Mouse (Mus musculus): ENCODE measurements around the gene D17H6S53E. TPM values are rescaled to one million over a fixed set of nuclear protein-coding genes. Genes with fewer than 3 reads are reported as not detected.

D17H6S53E gene
- polyA plus RNA-seq, 2 experiments: 5.7 to 6.4 TPM

DNA sequence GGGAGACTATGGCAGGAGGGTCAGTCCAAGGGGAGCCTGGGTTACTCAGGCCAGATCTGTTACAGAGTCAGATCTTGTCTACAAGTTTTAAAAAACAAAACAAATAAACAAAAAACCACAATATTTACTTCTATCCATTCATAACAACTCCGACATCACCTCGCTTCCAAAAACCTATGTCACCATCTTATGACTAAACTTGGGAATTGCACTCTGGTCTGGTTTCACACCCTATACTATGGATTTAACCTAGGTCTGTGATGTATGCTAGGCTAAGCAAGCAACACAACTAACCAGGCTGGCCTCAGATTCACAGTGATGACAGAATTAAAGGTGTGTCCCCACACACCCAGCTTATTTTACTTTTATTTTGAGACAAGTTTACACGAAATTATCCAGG, 19.7 kb upstream of the D17H6S53E start:
- ATAC-seq (ENCODE audit: low FRiP score, low read depth): no peak
- Histone ChIP-seq H3K4me3 (replicated peaks; ENCODE audit: low read length) (no peak overlapping the region), H3K36me3 (ENCODE audit: control insufficient read depth, insufficient read depth, low read length) (peaks cover 25% of the 10 kb centered on the region), H3K9me3 (ENCODE audit: control insufficient read depth, low read length) (no peaks in the 10 kb centered on the region), H3K9ac (ENCODE audit: low read depth, low read length, severe bottlenecking) (peak overlapping the region; percentile 25; the same call in 1 of the 2 replicates), H3K27ac (replicated peaks; ENCODE audit: low read depth, low read length) (no peak overlapping the region), H3K27me3 (ENCODE audit: control insufficient read depth, insufficient read depth, low read length) (no peaks in the 10 kb centered on the region), H3K4me1 (ENCODE audit: control insufficient read depth, insufficient read depth, low read length) (0 out of 2 replicates have a peak, but pooled peaks cover 2% of the 10 kb centered on the region), H3K4me2 (replicated peaks; ENCODE audit: low read depth, low read length, severe bottlenecking) (no peak overlapping the region)
- no peak for DNase-seq (ENCODE audit: low spot score)
- TF ChIP-seq POLR2A (IDR thresholded peaks at IDR 0.05; ENCODE audit: borderline replicate concordance, extremely low read depth, insufficient read depth, insufficient read length): no peak
- WGBS: 70% methylated on average over 3 of the region's 3 CpGs

DNA sequence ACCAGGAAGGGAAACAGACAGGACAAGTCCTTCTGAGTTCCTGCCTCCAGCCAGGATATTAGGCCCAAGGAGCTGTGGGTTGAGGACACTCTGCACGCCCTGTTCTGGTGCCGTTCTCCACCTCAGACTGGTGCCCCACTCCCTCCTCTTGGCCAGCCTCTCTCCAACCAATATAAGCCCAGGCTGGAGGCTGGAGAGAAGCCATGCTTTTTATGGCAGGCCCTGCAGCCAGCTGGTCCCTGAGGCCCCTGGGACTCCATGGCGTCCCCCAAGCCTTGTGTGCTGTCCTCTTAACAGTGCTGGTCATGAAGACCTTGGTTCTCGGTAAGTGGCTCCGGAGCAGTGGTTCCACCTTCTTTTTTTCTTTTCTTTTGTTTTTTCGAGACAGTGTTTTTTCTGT, 18.1 kb upstream of the D17H6S53E start, which contains the start of gene Ly6g5c:
Gene Ly6g5c (plus strand): TSS at position 183 of the 400 bp plus-strand sequence.
- no peak within 1 kb of the TSS for H3K9ac ChIP-seq (ENCODE audit: low read depth, low read length, severe bottlenecking)
- no peaks in the 10 kb centered on the region for H3K9me3 ChIP-seq (ENCODE audit: control insufficient read depth, low read length)
- H3K36me3 ChIP-seq (ENCODE audit: control insufficient read depth, insufficient read depth, low read length): peaks cover 10% of the 10 kb centered on the region
- DNase-seq (ENCODE audit: low spot score) (no peak), ATAC-seq (ENCODE audit: low FRiP score, low read depth) (no peak)
- WGBS: 91% methylated on average over 6 of the region's 6 CpGs
- H3K4me1 ChIP-seq (ENCODE audit: control insufficient read depth, insufficient read depth, low read length): 0 out of 2 replicates have a peak, but pooled peaks cover 2% of the 10 kb centered on the region
- no peaks in the 10 kb centered on the region for H3K27me3 ChIP-seq (ENCODE audit: control insufficient read depth, insufficient read depth, low read length)
- TF ChIP-seq POLR2A (IDR thresholded peaks at IDR 0.05; ENCODE audit: borderline replicate concordance, extremely low read depth, insufficient read depth, insufficient read length): no peak
- H3K27ac ChIP-seq (replicated peaks; ENCODE audit: low read depth, low read length): no peak within 1 kb of the TSS
- H3K4me3 ChIP-seq (replicated peaks; ENCODE audit: low read length): no peak within 1 kb of the TSS
- H3K4me2 ChIP-seq (replicated peaks; ENCODE audit: low read depth, low read length, severe bottlenecking): no peak within 1 kb of the TSS

DNA sequence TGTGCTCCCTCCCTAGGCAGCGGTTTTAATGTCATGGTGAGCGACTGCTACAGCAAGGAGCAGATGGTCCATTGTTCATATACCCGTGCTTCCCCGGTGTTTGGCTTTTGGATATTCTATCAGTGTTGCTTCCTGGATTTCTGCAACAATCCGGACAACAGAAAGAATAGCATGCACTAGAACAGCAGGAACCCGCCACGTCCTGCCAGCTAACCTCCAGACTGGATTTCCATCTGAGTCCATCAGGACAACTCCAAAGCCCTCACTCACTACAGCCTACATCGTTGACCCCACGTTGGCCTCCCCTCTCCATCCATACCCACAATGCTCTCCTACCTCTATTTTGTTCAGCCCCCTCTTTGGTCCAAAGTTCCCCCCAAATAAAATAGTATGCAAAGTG, 14.4 kb upstream of the D17H6S53E start:
- Histone ChIP-seq H3K36me3 (ENCODE audit: control insufficient read depth, insufficient read depth, low read length) (peaks cover 25% of the 10 kb centered on the region), H3K4me2 (replicated peaks; ENCODE audit: low read depth, low read length, severe bottlenecking) (no peak overlapping the region), H3K9ac (ENCODE audit: low read depth, low read length, severe bottlenecking) (no peak overlapping the region), H3K27ac (replicated peaks; ENCODE audit: low read depth, low read length) (no peak overlapping the region), H3K27me3 (ENCODE audit: control insufficient read depth, insufficient read depth, low read length) (no peaks in the 10 kb centered on the region), H3K9me3 (ENCODE audit: control insufficient read depth, low read length) (no peaks in the 10 kb centered on the region), H3K4me3 (replicated peaks; ENCODE audit: low read length) (no peak overlapping the region), H3K4me1 (ENCODE audit: control insufficient read depth, insufficient read depth, low read length) (no peaks in the 10 kb centered on the region)
- ATAC-seq (ENCODE audit: low FRiP score, low read depth): no peak
- no peak for TF ChIP-seq POLR2A (IDR thresholded peaks at IDR 0.05; ENCODE audit: borderline replicate concordance, extremely low read depth, insufficient read depth, insufficient read length)
- 85% methylated on average over 9 of the region's 9 CpGs for WGBS
- DNase-seq (ENCODE audit: low spot score): no peak

DNA sequence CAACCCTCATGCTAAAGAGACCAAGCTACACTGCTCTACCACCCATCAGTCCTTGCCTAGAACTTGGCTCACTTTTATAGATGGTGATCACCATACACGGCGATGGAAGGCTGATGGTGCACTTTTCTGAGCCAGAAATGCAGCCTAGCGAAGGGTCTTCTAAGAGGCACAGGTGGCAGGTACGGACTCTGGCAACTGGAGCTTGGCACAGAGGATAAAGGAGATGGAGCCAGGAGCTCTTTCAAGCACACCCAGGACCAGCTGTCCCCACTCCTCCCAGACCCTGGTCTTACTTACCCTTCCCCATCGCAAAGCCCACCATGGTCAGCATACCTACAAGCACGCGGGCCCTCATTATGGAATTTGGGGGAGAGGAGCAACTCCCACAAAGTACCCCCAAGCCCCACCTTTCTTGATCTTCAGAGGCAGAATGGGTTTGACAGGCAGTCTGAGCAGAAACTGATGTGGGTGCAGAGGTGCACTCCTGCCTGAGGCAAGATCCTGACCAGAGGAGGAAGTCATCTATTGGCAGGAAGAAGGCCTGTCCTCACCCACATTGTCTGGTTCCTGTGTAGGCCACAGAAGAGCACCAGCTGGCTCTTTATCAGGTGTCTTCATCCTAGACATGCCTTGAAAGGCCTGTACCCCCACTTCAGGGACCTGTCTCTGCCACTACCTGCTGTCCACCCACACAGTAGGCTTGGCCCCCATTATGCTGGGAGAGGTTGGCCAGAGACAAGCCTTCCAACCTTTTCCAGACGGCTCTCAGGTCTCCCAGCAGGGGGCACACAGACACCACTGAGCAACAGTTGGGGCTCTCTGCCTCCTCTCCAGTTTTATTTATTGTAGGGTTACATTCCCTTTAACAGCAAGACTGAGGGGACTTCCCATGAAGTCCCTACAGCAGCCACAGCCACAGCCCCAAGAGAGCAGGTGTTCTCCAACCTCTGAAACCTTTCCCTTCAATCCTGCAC, 10.8 kb upstream of the D17H6S53E start, which contains the start of gene Ly6g5b:
Gene Ly6g5b (minus strand): TSS at position 383 of the 974 bp plus-strand sequence.
- Histone ChIP-seq H3K4me1 (ENCODE audit: control insufficient read depth, insufficient read depth, low read length) (peaks cover 7% of the 10 kb centered on the region), H3K9me3 (ENCODE audit: control insufficient read depth, low read length) (no peaks in the 10 kb centered on the region), H3K4me2 (replicated peaks; ENCODE audit: low read depth, low read length, severe bottlenecking) (no peak within 1 kb of the TSS), H3K9ac (ENCODE audit: low read depth, low read length, severe bottlenecking) (no peak within 1 kb of the TSS), H3K36me3 (ENCODE audit: control insufficient read depth, insufficient read depth, low read length) (peaks cover 53% of the 10 kb centered on the region), H3K4me3 (replicated peaks; ENCODE audit: low read length) (no peak within 1 kb of the TSS), H3K27me3 (ENCODE audit: control insufficient read depth, insufficient read depth, low read length) (no peaks in the 10 kb centered on the region), H3K27ac (replicated peaks; ENCODE audit: low read depth, low read length) (no peak within 1 kb of the TSS)
- TF ChIP-seq POLR2A (IDR thresholded peaks at IDR 0.05; ENCODE audit: borderline replicate concordance, extremely low read depth, insufficient read depth, insufficient read length): no peak
- 88% methylated on average over 8 of the region's 8 CpGs for WGBS
- DNase-seq (ENCODE audit: low spot score): no peak
- ATAC-seq (ENCODE audit: low FRiP score, low read depth): no peak

DNA sequence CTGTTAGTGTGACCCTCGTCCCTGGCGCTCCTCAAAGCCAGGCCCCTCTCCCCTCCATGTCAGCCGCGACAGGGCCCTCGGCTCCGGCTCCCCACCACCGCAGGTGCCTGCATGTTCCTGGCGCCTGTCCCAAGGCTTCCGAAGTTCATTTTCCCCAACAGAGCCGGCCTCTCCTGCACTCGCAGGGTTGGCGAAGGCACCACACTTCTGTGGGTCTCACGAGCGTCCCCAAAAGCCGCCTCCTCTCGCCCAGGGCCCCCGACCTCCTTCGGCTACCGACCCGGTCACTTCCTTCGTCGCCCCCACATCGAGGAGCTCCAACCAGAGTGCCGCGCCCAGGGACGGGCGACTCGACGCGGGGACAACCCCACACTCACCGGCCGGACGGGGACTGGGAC, 5.4 kb upstream of the D17H6S53E start:
- peak overlapping the region; percentile 90 for H3K9ac ChIP-seq (ENCODE audit: low read depth, low read length, severe bottlenecking)
- ATAC-seq (ENCODE audit: low FRiP score, low read depth): no peak
- H3K27me3 ChIP-seq (ENCODE audit: control insufficient read depth, insufficient read depth, low read length): no peaks in the 10 kb centered on the region
- DNase-seq (ENCODE audit: low spot score): no peak
- no peaks in the 10 kb centered on the region for H3K9me3 ChIP-seq (ENCODE audit: control insufficient read depth, low read length)
- H3K4me1 ChIP-seq (ENCODE audit: control insufficient read depth, insufficient read depth, low read length): peaks cover 12% of the 10 kb centered on the region
- peak overlapping the region; percentile 74 for H3K4me2 ChIP-seq (replicated peaks; ENCODE audit: low read depth, low read length, severe bottlenecking)
- H3K27ac ChIP-seq (replicated peaks; ENCODE audit: low read depth, low read length): peak overlapping the region; percentile 71
- TF ChIP-seq POLR2A (IDR thresholded peaks at IDR 0.05; ENCODE audit: borderline replicate concordance, extremely low read depth, insufficient read depth, insufficient read length): no peak
- WGBS: 0% methylated on average over 33 of the region's 33 CpGs
- peaks cover 46% of the 10 kb centered on the region for H3K36me3 ChIP-seq (ENCODE audit: control insufficient read depth, insufficient read depth, low read length)
- peak overlapping the region; percentile 98 for H3K4me3 ChIP-seq (replicated peaks; ENCODE audit: low read length)

Data from limb, embryonic 14.5 days (tissue).